Mouse (Mus musculus): ENCODE measurements around the gene Gm42715.
A peak's percentile ranks its signal among the peaks of the same experiment; 100 is the strongest.
"Not testable (repeated sequence)": the region's sequence is repeated elsewhere in the genome, so short reads cannot be mapped to it uniquely, and the experiment has no call there.

Gene Gm42715

GRCm38 (mm10) chr7:127497382-127497781 lies 22.0 kb upstream of the Gm42715 start:
- DNase-seq (ENCODE audit: low read depth, low spot score): no peak

GRCm38 (mm10) chr7:127498407-127498806 lies 21.0 kb upstream of the Gm42715 start:
- DNase-seq (ENCODE audit: low read depth, low spot score): no peak

GRCm38 (mm10) chr7:127508291-127508690 lies 11.1 kb upstream of the Gm42715 start:
- no peak for DNase-seq (ENCODE audit: low read depth, low spot score)

- not testable (repeated sequence) for DNase-seq (ENCODE audit: low read depth, low spot score)
These were observed 9.6 kb upstream of the Gm42715 start for GRCm38 (mm10) chr7:127509830-127510229.

GRCm38 (mm10) chr7:127511241-127511640 lies 8.1 kb upstream of the Gm42715 start:
- DNase-seq (ENCODE audit: low read depth, low spot score): no peak

GRCm38 (mm10) chr7:127511808-127512230 lies 7.6 kb upstream of the Gm42715 start, which contains the start of gene Srcap:
Gene Srcap, plus strand, starts transcription at chr7:127511983.
- peak; percentile 89 for DNase-seq (ENCODE audit: low read depth, low spot score)

GRCm38 (mm10) chr7:127512231-127513015 lies 7.0 kb upstream of the Gm42715 start:
- DNase-seq (ENCODE audit: low read depth, low spot score): peak; percentile 92

- no peak for DNase-seq (ENCODE audit: low read depth, low spot score)
These were observed 6.4 kb upstream of the Gm42715 start for GRCm38 (mm10) chr7:127513016-127513390.

- no peak for DNase-seq (ENCODE audit: low read depth, low spot score)
These were observed 5.6 kb upstream of the Gm42715 start for GRCm38 (mm10) chr7:127513781-127514180.

GRCm38 (mm10) chr7:127515846-127516245 lies 3.5 kb upstream of the Gm42715 start:
- no peak for DNase-seq (ENCODE audit: low read depth, low spot score)

GRCm38 (mm10) chr7:127516344-127516743 lies 3.0 kb upstream of the Gm42715 start:
- no peak for DNase-seq (ENCODE audit: low read depth, low spot score)

GRCm38 (mm10) chr7:127541671-127542070 lies 22.3 kb downstream of the Gm42715 start:
- no peak for DNase-seq (ENCODE audit: low read depth, low spot score)

GRCm38 (mm10) chr7:127549116-127549835 lies 29.9 kb downstream of the Gm42715 start:
- no peak for DNase-seq (ENCODE audit: low read depth, low spot score)

- DNase-seq (ENCODE audit: low read depth, low spot score): no peak
These were observed 32.2 kb downstream of the Gm42715 start for GRCm38 (mm10) chr7:127551558-127551957.

GRCm38 (mm10) chr7:127560580-127560979 lies 41.2 kb downstream of the Gm42715 start:
- no peak for DNase-seq (ENCODE audit: low read depth, low spot score)

GRCm38 (mm10) chr7:127561340-127561858 lies 42.0 kb downstream of the Gm42715 start, which contains the start of gene Tmem265:
Gene Tmem265, plus strand, starts transcription at chr7:127561390.
- no peak for DNase-seq (ENCODE audit: low read depth, low spot score)

GRCm38 (mm10) chr7:127564381-127565150 lies 45.2 kb downstream of the Gm42715 start:
- no peak for DNase-seq (ENCODE audit: low read depth, low spot score)

GRCm38 (mm10) chr7:127572895-127573471 lies 53.6 kb downstream of the Gm42715 start, which contains the start of gene Phkg2:
Gene Phkg2, plus strand, starts transcription at chr7:127573340.
- DNase-seq (ENCODE audit: low read depth, low spot score): peak; percentile 84

GRCm38 (mm10) chr7:127573503-127574008 lies 54.2 kb downstream of the Gm42715 start:
- DNase-seq (ENCODE audit: low read depth, low spot score): no peak

- no peak for DNase-seq (ENCODE audit: low read depth, low spot score)
These were observed 54.7 kb downstream of the Gm42715 start for GRCm38 (mm10) chr7:127574115-127574514.

- DNase-seq (ENCODE audit: low read depth, low spot score): no peak
These were observed 63.9 kb downstream of the Gm42715 start for GRCm38 (mm10) chr7:127583260-127583659.
